Mouse (Mus musculus): Measurements from ENCODE around the gene Gm49711. TPM values are rescaled to one million over a fixed set of nuclear protein-coding genes. Genes with fewer than 3 reads are reported as not detected.
"Not testable (repeated sequence)": the region's sequence is repeated elsewhere in the genome, so short reads cannot be mapped to it uniquely, and the experiment has no call there.

Gene Gm49711
- total and polyA plus RNA-seq, 3 experiments, result 7.5 TPM; not detected in 2

- no peak for DNase-seq
Measured at GRCm38 (mm10) chr16:92183477-92183876, 125.4 kb downstream of the Gm49711 start.

GRCm38 (mm10) chr16:92190603-92191002, 132.5 kb downstream of the Gm49711 start:
- DNase-seq, result no peak

- DNase-seq, result no peak
Measured at GRCm38 (mm10) chr16:92195094-92195493, 137.0 kb downstream of the Gm49711 start.

GRCm38 (mm10) chr16:92196741-92197331, 138.7 kb downstream of the Gm49711 start:
- no peak for DNase-seq

GRCm38 (mm10) chr16:92200615-92201014, 142.5 kb downstream of the Gm49711 start:
- no peak for DNase-seq

- no peak for DNase-seq
Measured at GRCm38 (mm10) chr16:92203599-92203998, 145.5 kb downstream of the Gm49711 start.

GRCm38 (mm10) chr16:92209291-92209781, 151.2 kb downstream of the Gm49711 start:
- peak; percentile 3 for DNase-seq

GRCm38 (mm10) chr16:92210316-92210715, 152.2 kb downstream of the Gm49711 start:
- DNase-seq, result not testable (repeated sequence)

GRCm38 (mm10) chr16:92213911-92214310, 155.8 kb downstream of the Gm49711 start:
- not testable (repeated sequence) for DNase-seq

- DNase-seq, result no peak
Measured at GRCm38 (mm10) chr16:92215599-92216390, 157.7 kb downstream of the Gm49711 start.

- no peak for DNase-seq
Measured at GRCm38 (mm10) chr16:92220754-92221153, 162.6 kb downstream of the Gm49711 start.

GRCm38 (mm10) chr16:92228332-92228919, 170.3 kb downstream of the Gm49711 start:
- peak; percentile 24 for DNase-seq

GRCm38 (mm10) chr16:92230476-92230931, 172.4 kb downstream of the Gm49711 start:
- DNase-seq, result no peak

GRCm38 (mm10) chr16:92234530-92234929, 176.4 kb downstream of the Gm49711 start:
- DNase-seq, result no peak

GRCm38 (mm10) chr16:92235222-92235621, 177.1 kb downstream of the Gm49711 start:
- no peak for DNase-seq

Other genes starting within 250 kb of the Gm49711 start
- gene Mrps6, start within 50 bp of the Gm49711 start, total RNA-seq (2021), result 10 to 100 TPM; 94.1 to 98.5 TPM
- 26.7 and 26.8 TPM in 2 replicates for gene Mrps6, start within 50 bp of the Gm49711 start, polyA plus RNA-seq (2012; rRNA removed)
- gene Slc5a3, start within 50 bp of the Gm49711 start, total RNA-seq (2021), result 10 to 100 TPM; 23.6 to 46.6 TPM
- 1.5 and 2.6 TPM in 2 replicates for gene Slc5a3, start within 50 bp of the Gm49711 start, polyA plus RNA-seq (2012; rRNA removed)
- not detected for gene Kcne2, start 234.1 kb downstream of the Gm49711 start, total RNA-seq (2021)
- not detected in 2 replicates for gene Kcne2, start 234.1 kb downstream of the Gm49711 start, polyA plus RNA-seq (2012; rRNA removed)
- gene Smim11, start 243.0 kb downstream of the Gm49711 start, total RNA-seq (2021), result 10 to 100 TPM; 69.5 to 72.8 TPM
- 75.0 and 78.7 TPM in 2 replicates for gene Smim11, start 243.0 kb downstream of the Gm49711 start, polyA plus RNA-seq (2012; rRNA removed)